Mouse (Mus musculus) lung, adult 2 months (tissue): ENCODE results near the gene Otos. TPM values are rescaled to one million over a fixed set of nuclear protein-coding genes. Genes with fewer than 3 reads are reported as not detected.

ENCODE experiments used
- DNase-seq: peaks from one replicate; pipeline ENCODE4 v3.0.0; 2022
- H3K4me1 ChIP-seq: fragments of 200-500 bp; 2 replicates; pipeline ENCODE4 v1.6.1; 2011; ENCODE audit warnings: low read length; ENCODE audit not compliant: control insufficient read depth, insufficient read depth
- H3K4me3 ChIP-seq: fragments of 200-500 bp; replicated peaks from 2 replicates; pipeline ENCODE3; 2011; ENCODE audit warnings: low read depth, mild to moderate bottlenecking, control low read depth, low read length; ENCODE audit errors: extremely low read depth
- CTCF ChIP-seq: fragments of 200-500 bp; IDR thresholded peaks from 2 replicates; pipeline ENCODE4 v1.5.1; 2011; ENCODE audit warnings: mild to moderate bottlenecking, low read length, control low read depth; ENCODE audit not compliant: insufficient read depth
- POLR2A ChIP-seq: fragments of 200-500 bp; IDR thresholded peaks from 2 replicates; pipeline ENCODE4 v1.6.1; 2011; ENCODE audit warnings: low read depth, mild to moderate bottlenecking, control low read depth, low read length, borderline replicate concordance; ENCODE audit errors: extremely low read depth
- WGBS: fragments of 180-500 bp; shearing (Covaris S2); methylation state at CpG from one replicate; pipeline ENCODE4 v1.1.7; 2018; 5-methylcytosine and 5-hydroxymethylcytosine counted together
- polyA plus RNA-seq: library from polyadenylated mRNA; depleted of rRNA; stranded (reverse); fragments of >200 nt; gene quantifications from 2 replicates; pipeline ENCODE4 v1.2.3, GENCODE M21; 2012; rRNA removed

Otos gene
- polyA plus RNA-seq, result 0.18 TPM in 1 of 2 replicates, not detected in the other

DNA sequence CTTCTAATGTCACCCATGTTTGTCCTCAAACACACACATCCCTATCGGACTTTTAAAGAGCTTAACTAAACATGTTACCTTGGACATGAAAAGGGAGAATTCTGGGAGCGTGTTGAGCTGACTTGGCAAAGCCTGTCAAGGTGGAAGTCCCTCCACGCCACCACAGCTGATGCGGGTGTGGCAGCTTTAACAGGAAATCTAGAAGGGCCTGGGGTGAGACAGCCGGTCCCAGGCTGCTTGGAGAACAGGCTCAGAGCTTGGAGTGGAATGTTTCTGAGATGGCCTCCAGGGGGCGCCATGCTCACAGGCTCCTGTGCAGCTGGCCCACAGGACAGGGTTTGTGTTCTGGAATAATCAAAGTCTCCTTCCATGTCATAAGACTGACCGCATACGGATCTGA, at the start of gene Otos:
Gene Otos, minus strand, starts transcription at position 169 of the 400 bp plus-strand sequence.
- TF ChIP-seq POLR2A (no peak), CTCF (peak; percentile 74)
- no peaks in the 10 kb centered on the region for H3K4me1 ChIP-seq
- DNase-seq, result peak; percentile 38
- no peak within 1 kb of the TSS for H3K4me3 ChIP-seq
- 20% methylated on average over 8 of the region's 8 CpGs for WGBS

DNA sequence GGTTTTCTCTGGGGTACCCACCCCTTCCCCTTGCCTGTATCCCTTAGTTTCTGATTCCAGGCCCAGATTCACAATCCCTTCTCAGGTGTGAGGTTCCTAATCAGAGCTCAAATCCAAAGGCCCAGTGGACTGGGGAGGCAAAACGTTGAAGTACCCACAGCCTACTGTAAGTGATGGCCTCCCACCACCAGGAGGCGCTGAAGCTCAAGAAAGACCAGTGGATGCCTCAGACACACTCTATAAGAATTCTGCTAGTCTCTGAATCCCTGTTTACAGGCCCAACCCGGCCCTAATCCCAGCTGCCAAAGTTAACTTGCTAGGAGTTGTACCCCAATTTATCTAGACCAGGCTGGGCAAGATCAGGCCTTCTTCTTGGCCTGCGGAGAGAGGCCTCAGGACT, 48.2 kb upstream of the Otos start:
- Histone ChIP-seq H3K4me1 (no peaks in the 10 kb centered on the region), H3K4me3 (no peak overlapping the region)
- TF ChIP-seq CTCF (peak; percentile 84), POLR2A (no peak)
- 32% methylated on average over 4 of the region's 4 CpGs for WGBS
- peak; percentile 65 for DNase-seq

DNA sequence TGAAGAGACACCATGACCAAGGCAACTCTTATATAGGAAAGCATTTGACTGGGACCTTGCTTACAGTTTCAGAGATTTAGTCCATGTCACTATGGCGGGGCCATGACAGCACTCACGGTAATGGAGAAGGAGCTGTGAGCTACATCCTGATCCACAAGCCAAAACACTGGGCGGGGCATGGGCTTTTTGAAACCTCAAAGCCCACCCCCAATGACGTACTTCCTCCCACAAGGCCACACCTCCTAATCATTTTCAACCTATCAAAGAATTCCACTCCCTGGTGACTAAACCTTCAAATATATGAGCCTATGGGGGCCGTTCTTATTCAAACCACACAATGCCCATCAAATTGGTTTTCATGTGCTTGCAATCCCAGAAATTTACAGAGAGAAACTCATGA, 47.1 kb upstream of the Otos start:
- 80% methylated on average over 5 of the region's 5 CpGs for WGBS
- Histone ChIP-seq H3K4me1 (no peaks in the 10 kb centered on the region), H3K4me3 (no peak overlapping the region)
- TF ChIP-seq CTCF (no peak), POLR2A (no peak)
- DNase-seq, result no peak

DNA sequence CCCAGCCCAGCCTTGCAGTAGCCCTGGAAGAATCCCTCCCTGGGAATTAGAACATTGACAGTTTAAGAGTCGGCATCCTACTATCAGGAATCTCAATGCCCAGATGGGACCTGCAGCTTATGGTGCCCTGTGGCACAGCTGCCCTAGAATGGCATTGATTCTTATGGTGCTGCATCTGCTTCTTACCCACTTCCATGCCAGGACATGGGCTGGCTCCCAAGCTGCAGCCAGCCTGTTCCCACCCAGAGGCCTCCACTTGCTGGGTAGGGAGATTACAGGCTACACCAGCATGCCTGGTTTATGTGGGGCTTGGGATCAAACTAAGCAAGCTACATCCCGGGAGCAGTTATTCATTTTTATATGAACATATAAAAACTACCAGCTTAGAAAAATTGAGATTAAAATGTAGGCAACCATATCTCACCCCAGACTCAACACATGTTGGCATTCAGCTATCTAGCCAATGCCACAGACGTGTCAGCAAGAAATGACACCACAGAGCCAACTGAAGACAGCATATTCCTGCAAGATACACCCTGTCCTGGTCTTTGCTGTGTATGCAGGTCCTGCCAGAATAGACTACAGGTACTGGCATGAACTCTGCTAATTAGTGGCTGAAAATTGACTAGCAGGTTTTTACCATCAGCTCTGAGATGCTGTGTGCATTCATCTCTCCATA, 42.7 kb upstream of the Otos start:
- 74% methylated on average over 3 of the region's 3 CpGs for WGBS
- no peak overlapping the region for H3K4me3 ChIP-seq
- no peak for TF ChIP-seq CTCF
- TF ChIP-seq POLR2A, result no peak
- H3K4me1 ChIP-seq, result no peaks in the 10 kb centered on the region
- no peak for DNase-seq

DNA sequence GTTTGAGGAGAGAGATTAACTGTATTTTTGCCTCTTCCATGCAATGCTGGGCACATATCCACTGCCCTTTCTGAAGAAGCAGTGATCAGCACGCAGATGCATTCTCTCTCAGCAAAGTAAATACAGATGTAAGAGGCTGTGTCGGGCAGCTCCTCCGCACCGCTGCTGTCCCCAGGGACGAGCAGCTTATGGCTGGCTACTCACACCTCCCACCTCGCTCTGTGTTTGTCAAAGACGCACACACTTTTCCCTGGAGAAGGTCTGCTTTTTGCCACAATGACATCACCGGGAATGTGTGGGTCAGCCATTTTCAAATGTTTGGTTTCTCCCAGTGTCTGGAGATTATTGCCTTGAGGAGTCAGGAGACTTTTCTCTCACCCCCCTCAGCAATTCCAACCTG, 38.4 kb upstream of the Otos start:
- no peaks in the 10 kb centered on the region for H3K4me1 ChIP-seq
- no peak for DNase-seq
- no peak for TF ChIP-seq CTCF
- no peak for TF ChIP-seq POLR2A
- H3K4me3 ChIP-seq, result no peak overlapping the region
- 41% methylated on average over 8 of the region's 8 CpGs for WGBS

DNA sequence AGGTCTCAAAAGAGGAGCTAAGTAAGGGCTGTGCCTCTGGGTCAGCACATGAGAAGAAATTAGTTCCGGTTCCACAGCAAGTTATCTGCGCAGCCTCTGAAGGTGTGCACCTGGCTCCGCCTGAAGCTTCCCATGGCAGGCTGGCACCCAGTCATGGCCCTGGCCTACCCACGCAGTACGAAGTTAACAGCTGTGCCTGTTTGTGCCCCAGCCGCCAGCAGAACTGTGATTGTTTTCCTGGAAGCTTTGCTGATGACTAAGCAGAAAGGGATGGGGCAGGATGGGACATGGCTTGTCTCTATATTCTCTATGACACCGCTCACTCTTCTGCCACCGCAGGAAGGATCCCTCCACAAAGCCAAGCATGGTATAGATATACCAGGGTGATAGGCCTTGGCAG, 34.5 kb upstream of the Otos start:
- WGBS, result 78% methylated on average over 8 of the region's 8 CpGs
- Histone ChIP-seq H3K4me1 (no peaks in the 10 kb centered on the region), H3K4me3 (no peak overlapping the region)
- TF ChIP-seq POLR2A (no peak), CTCF (no peak)
- no peak for DNase-seq

DNA sequence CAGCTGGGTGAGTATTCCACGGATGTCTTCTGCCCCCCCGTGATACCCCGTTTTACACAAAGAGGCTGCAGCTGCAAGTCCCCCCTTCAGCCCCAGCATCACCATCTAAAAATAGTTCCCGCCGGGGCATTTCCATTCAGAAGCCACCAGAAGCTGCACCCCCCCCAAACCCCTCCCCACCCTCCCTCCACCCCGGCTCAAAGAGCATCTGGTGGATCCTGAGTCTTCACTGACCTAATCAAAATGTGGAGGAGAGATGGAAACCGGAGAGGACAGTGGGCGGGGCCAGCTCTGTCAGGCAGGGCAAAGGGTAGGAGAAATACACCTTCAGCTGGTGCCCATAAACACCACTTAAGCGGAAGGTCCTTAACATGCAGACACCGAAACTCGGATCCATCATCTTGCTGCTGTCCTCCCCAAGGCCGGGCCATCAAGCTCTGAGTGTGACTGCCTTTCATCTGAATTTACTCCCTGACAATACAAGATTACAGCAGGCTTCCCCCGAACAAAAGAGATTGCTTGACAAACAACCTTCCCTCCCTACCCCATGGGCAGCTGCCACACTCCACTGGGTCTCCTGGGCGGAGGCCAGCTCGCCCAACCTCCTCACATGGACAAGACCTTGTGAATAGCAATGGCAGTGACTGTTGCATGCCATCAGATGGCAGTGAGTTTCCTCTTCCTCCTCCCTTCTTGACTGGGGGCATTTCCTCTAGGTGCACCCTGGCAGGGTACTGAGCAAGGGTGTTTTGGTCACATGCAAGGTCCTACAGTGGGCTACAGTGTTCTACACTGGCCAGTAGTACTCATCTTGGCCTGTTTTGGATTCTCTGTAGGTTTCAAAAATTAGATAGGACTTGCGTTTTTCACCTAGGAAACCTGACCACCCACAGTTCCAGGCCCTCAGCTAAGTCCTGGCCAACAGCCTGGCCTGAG, 32.3 kb upstream of the Otos start:
- no peak for TF ChIP-seq CTCF
- no peaks in the 10 kb centered on the region for H3K4me1 ChIP-seq
- WGBS, result 45% methylated on average over 16 of the region's 16 CpGs
- no peak for DNase-seq
- no peak overlapping the region for H3K4me3 ChIP-seq

DNA sequence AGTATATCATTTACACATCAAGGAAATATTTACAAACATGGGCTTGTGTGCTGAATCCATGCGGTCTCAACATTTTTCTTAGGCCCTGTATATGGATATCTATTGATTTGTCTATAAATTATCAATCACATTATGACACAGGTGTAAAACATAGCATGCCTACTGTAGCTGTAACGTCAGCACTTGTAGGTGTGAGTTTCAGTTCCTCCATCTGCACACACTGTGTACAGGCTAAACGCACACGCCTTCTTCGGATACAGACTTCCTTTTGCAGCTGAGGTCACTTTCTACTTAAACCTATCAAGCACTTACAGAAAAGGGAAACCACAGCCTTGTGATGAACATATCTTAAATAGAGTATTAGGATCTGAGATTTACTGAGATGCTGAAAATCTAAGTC, 30.1 kb upstream of the Otos start:
- WGBS, result 70% methylated on average over 5 of the region's 5 CpGs
- H3K4me3 ChIP-seq, result no peak overlapping the region
- H3K4me1 ChIP-seq, result no peaks in the 10 kb centered on the region
- TF ChIP-seq CTCF (no peak), POLR2A (no peak)
- DNase-seq, result no peak

DNA sequence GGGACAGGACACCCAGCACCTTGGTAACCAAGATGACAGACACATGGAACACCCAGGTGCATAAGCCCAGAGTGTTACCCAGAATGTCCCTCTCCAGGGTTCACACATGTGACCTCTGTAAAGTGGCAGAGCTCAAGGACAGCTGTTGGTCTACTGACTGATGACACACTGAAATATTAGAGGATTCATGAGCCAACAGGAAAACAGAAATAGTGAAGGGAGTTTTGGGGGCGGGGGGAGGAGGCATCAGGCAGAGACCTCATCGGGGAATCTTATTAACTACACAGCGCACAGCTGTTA, 28.0 kb upstream of the Otos start:
- DNase-seq, result no peak
- WGBS, result 71% methylated on average over 3 of the region's 3 CpGs
- Histone ChIP-seq H3K4me3 (no peak overlapping the region), H3K4me1 (no peaks in the 10 kb centered on the region)
- no peak for TF ChIP-seq POLR2A
- no peak for TF ChIP-seq CTCF
